Mouse (Mus musculus) right cerebral cortex, postnatal 36 days (tissue): ENCODE results near the gene Hs2st1.

Experiments used
- DNase-seq, 2 experiments: peaks; one replicate each; pipeline ENCODE4 v3.0.0; 2022; ENCODE audit warnings: low spot score in 2 of 2, mixed read lengths in 1 of 2

Gene Hs2st1

DNA sequence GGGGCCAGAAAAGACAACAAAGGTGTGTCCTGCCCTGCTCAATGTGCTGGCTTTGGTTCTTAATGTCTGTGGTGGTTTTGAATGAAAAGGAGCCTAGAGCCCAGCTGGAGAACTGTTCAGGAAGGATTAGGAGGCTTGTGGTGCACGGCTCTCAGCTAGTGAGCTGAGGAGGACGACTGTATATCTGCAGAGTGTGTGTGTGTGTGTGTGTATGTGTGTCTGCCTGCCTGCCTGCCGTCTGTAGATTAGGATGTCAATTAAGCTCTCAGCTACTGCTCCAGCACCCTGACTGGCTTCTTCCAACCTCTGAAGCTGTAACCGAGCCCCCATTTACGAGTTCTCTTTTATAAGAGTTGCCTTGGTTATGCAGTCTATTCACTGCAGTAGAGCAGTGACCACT, 62.1 kb downstream of the Hs2st1 start:
- no peak for DNase-seq

DNA sequence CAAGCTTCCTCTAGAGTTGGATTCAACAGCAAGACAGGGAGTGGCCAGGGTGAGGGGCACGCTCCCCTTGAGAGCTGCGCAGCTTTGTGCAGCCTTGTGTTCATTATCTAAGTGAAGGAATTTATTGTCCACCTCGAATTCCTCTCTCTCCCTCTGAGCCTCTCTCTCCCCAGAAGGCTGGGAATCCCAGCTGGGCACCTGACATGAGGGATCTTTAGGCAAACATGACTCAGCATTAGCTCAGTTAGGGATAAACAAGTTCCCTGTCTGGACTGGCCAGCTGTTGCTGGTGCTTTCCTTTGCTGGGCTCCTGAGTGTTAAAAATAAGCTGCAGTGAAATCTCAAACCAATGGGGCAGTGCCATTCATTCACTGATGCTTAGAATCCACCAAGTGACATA, 63.8 kb downstream of the Hs2st1 start:
- DNase-seq: no peak

DNA sequence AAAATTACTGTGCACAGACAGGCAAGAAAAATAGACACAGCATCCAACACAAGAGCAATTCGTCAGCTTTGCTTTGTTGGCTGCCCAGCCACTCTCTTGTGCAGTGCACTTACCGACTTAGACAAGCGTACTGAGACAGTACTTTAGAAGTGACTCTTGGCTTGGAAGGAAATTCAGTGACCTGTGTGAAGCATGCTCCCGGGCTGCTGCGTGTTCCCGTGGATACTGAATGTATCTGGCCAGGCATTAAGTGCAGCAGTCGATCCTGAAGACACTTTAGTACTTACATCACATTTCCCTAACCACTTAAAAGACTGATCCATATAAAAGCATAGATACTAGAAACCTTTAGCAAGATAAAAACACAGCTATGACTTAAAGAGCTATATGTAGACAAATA, 68.1 kb downstream of the Hs2st1 start:
- no peak for DNase-seq

DNA sequence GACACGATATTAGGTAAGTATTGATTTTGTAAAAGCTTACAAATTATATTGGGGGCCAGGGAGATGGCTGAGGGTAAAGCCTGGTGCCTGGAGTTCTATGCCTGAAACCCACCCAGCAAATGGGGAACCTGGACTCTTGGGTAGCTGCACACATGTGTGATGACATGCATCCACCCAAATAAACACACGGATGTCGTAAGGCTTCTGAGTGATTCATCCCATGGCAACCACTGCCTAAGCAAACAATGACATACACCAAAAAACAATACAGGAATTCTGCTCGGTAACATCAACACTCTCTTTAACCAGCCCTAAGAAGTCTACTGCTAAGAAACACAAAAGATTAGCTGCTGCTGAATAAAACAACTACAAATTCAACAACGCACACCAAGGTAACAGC, 73.2 kb downstream of the Hs2st1 start:
- no peak for DNase-seq

DNA sequence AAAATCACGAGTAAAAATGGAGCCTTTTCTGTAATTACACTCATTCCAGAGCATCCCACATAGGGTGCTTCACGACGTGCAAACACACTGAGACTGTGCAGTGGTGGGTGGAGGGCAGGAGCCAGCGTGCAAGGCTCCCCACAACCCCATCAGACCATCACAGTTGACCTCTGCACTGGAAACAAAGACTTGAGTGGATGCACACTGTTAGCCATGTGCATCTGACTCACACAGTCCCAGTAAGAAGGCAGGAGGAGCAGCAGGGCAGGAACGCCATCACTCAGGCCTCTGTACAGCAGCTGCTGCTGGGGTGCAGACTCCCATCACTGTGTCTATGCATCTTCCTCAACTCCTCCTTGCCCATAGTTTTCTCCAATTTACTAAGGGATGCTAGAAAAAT, 75.1 kb downstream of the Hs2st1 start:
- no peak for DNase-seq

DNA sequence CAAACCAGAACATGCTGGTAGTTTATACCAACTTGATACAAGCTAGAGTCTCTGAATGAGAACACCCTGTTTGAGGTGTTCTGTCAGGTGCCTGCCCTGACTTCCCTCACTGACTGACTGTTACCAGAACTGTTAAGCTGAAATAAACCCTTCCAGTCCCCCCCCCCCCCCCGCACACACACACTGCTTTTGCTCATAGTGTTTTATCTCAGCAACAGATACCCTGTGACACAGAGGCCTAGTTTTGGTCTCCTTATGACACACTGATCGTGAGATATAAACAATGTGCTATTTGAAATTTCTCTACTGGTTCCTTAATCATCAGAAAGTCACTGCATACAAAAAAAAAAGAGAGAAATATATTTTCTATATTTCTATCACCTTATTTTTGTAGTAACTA, 81.2 kb downstream of the Hs2st1 start:
- no peak for DNase-seq

DNA sequence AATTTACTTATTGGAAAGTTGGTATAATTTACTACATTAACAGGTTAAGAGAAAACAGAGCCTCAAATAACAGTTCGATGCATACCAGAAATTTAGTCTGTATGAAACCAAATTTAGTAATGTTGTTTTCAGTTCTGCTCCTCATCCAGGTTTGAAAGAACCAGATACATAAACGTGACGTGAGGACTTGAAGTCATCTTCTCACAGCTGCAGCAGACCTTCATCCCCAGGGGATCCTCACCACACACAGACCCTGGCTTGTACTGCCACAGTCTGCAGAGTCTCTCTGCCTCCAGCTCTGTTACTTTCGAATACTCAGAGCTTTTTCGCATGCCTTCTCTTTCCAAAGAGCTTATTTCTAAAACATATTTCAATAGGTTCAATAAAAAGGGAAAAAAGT, 89.4 kb downstream of the Hs2st1 start:
- DNase-seq: no peak

DNA sequence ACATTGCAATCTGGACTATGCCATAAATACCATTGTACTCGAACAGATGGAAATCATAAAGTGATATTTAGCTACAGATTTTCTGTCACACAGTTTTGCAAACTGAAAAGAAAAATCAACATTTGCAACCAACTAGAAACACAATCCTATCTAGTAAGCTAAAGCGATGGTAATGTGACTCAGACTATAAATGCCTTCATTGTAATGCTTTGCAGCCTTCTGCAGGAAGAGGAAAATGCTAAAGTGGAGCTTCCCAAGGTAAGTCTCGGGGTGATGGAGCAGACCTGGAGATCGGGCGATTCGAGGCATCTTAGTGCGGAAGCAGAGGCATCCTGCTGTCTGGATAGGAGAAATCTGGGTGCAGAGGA, 91.6 kb downstream of the Hs2st1 start:
- no peak for DNase-seq

DNA sequence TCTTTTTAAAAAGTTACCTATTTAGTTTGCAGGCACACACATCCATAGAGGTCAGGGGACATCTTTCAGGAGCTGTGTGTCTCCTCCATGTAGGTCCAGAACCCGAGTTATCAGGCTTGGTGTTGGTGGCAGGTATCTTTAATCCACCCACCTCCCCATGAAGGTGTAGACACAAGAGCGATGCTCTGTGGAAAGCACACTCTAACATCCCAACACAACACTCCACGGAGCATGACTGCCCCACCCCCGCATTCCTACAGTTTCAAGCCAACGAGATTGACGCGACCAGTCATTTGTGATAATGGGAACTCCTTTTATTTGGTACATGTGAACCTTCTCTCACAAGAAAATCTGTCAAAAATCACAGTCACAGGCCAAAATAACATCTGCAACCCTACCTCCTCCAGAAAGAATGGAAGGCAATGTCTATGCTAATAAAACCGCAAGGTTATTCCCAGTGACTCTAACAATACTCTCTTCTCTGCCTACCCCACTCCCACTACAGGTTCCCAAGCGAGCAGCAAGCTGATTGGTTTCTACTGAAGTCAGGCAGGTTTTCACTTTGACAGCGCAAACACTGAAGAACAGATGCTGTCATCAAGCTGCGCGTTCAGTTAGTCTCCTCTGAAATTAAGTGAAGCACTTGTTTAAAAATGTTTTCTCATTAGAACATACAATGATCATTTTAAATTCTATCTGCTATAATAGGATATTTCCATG, 92.1 kb downstream of the Hs2st1 start:
- DNase-seq: no peak

DNA sequence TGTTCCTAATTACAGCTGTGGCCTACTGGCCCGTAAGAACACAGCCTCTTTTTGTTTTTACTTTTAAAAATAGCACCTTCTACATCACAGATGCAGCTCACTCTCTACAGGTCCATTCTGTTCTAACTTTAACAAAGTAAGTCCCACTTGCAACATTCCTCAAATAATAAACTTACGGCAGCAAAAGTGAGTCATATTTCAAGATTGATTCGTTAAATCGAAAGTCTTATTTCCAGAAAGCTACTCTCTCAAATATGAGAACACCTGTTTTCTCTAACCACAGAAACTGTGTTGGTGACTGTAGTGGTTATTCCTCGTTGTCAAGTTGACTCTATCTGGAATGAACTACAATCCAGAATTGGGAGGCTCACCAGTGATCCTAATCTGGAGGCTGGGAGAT, 94.1 kb downstream of the Hs2st1 start:
- DNase-seq: no peak

DNA sequence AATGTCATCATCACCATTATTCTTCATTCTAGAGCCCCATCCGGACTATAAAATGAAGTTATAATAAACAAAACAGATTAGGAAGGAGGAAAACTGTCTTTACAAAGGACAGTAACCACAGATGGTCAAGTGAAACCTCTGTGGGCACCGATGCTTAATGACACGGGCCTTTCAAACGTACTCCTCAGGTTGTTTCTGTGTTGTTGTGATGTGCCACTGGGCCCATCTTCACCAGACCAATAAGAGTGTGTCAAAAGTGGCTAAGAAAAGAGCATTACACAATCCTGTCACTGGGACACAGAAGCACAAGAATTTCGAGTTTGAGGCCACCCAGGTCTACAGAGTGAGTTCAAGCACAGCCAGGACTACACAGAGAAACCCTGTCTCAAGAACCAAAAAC, 95.3 kb downstream of the Hs2st1 start:
- DNase-seq: no peak

DNA sequence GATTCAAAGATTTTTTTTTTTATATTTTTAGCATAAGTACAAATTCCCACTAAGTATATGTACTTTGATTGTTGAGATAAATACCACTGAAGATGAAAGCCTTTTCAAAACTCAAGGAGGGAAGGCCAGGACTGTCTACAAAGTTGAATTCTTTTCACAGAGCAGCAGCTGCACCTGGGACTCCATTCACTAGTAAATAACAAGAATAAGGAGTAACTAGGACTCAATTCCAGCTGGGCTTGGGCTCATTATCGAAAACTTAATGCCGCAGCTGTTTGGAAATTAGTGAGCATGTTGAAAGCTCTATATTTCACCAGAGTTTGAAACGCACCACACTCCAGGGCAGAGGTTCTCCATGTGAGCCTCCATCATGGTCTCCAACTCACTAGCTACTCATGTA, 98.0 kb downstream of the Hs2st1 start:
- DNase-seq: no peak

DNA sequence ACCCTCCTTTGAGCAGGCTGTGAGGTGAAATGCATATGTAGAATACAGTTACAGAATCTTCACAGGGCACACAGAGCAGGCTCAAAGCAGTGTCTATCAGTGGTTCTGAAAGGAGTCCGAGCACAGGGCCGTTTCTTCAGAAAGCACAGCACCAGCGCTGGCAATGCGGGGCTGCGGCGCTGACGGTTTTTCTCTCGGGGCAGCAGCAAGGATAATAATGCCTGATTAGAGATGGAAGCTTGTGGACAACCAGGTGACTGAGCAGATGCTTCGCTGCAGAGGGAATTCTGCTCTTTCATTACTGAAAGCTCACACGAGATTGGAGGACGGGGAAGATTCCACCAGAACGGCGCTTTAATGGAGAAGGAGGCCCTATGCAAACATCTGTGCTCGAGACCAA, 99.1 kb downstream of the Hs2st1 start:
- DNase-seq: no peak

DNA sequence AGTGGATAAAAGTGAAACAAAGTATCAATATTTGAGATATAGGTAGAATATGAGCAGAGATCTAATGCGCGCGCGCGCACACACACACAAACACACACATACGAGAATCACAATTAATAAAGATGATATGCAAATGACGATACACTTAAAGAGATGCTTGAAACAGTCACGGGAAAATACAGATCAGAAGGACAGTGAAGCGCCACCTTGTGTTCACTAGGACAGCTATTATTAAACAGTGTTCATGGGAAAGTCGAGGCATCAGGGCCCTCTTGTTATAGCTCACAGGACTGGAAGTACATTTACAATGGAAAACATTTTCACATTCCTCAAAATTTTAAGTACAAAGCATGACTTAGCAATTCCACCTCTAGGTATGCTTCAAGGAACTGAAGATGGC, 102.5 kb downstream of the Hs2st1 start:
- no peak for DNase-seq

DNA sequence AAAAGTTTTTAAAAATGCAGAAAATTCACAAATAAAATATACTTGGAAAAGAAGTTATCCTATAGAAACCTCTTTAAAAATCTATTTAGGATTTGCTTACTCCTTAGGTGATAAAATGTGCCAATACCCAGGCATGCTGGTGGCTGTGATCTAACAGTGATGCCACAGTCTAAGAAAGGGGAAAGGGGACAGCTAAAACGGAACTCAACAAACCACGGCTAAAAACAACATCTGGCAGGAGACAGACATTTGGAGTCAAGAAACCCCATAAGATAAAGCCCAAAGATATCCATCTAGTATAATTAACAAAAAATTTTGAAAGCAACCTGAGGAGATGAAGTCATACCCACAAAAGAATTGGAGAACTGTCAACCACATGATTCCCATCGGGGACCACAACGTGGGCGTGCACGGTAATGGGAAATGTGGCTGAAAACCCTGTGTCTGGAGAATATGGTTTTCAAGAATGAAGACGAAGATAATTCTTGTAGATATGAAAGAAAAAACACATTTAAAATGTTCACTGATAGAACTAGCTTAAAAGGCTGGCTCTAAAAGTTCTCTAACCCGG, 103.8 kb downstream of the Hs2st1 start:
- DNase-seq: no peak

DNA sequence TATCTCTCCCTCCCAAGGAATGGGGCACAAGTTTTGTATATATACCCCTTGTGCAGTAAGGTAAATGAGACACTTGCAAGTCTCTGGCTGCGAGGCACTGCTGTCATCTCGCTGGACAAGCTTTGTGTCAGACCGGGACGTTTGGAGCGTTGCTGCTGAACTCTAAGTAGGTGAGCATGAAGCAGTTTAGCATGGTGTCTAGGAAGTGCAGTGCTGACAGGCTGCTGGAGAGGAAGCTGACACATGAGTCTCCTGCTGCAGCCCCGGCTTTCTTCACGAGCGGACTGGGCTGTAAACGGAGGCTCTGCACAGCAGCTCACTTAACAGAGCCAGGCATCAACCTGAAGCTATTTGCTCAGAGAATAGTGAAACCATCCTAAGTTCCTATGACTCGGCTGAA, 107.3 kb downstream of the Hs2st1 start:
- DNase-seq: no peak

DNA sequence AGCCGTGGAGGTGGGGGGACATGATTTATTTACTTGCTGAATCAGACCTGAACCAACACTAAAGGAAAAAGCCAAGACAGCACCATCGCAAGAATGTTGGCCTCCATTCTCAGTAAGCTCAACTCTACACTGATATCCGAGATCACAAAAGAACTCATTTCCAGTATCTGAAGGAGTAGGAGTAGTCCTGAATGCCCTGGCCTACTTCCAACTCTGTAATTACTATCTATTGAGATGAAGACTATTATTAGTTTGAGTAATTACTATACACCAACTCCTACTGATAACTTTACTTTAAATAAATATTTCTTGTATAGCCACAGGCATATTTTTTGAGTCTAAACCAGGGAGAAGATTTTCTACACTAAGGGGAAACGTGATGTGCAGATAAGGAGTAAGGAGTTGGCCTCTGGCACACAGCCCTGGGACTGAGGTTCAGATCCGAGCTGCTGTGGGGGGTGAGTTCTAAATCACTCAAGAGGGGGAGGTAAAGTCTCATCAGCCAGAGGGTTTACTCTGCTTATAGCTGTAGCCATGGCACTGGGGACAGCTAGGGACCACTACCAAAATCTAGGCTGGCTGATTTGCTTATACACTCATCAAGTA, 109.7 kb downstream of the Hs2st1 start:
- no peak for DNase-seq

DNA sequence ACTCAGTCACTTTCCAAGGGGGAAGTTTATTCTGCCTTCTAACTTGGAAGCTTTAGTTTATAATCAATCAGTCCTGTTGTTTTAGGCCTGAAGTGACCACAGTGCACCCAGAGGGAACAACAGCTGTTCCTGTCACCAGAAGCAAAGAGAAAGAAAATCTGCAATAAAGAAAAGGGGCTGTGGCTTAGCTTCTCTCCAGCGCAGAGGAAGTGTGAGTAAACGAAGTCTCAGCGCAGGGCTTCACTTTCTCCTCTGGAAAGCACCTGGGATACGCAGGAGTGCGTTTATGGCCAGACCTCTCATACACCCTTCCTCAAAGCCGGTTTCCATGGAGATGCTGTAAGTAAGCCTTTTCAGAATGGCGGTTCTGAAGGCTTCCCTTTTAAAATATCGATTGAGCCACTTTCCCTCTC, 110.7 kb downstream of the Hs2st1 start:
- no peak for DNase-seq

DNA sequence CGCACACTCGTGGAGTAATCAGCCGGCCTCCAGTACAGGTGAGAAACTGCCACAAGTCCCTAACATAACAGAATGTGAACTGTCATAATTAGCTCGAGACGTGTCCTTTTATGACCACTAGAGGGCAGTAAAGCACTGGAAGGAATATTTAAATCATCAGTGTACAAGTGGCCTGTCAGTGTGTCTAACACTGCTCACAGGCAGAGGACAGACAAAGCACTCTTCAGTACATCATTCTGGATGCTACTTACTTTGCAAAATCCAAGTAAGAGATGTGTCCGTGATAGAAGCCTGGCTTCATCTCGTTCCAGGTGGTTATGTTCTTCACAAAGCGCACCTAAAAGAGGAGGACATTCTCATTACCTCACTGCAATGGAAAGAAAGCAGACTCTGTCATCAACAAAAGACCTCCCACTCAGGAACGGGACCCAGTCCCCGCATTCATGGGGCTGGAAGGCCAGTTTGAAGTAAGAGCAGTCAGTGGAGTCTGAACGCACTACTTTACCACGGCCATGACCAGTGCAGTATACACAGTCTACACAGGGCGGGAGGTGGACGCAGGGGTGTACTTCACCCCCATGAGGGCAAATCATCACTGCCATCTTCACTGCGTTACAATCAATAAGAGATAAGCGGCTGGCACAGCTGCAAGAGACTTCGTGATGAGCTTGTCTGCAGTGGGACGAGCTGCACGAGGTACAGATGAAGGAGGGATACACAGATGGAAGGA, 116.1 kb downstream of the Hs2st1 start:
- peak in 1 of 2 experiments; percentile 38 for DNase-seq

DNA sequence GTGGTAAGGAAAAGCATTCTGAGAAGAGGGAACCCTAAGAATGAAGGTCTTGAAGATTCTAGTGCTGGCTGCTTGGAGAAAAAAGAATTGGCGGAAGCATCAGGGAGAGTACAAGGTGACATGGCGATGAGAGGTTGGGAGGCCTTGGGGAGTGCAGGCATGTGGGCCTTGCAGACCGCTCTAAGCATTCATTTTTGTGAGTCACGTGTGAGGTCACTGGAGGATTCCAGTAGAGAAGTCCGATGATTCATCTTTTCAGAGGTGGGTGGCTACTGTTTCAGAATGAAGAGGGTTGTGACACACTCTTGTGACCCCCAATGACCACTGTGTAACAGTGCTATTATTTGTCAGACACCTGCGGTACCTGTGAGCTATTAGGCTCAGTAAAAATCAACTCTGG, 121.0 kb downstream of the Hs2st1 start:
- no peak for DNase-seq

DNA sequence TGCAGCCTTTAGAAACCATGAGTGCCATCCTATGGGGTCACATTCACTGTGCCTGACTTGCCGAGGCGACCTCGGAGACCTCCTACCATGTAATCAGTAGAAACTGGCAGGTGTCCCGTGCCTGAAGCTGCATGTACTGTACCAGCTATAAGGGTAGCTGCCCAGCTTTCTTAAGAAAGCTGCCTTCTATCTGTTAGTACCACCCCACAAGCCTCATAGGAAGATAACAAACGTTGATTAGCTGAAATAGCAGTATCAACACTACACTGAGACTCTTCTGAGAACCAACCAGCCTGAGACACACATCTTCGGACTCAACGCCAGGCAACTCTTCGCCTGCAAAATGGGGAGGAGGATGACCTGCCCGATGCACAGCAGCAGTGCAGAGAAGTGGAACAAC, 122.1 kb downstream of the Hs2st1 start:
- DNase-seq: no peak

DNA sequence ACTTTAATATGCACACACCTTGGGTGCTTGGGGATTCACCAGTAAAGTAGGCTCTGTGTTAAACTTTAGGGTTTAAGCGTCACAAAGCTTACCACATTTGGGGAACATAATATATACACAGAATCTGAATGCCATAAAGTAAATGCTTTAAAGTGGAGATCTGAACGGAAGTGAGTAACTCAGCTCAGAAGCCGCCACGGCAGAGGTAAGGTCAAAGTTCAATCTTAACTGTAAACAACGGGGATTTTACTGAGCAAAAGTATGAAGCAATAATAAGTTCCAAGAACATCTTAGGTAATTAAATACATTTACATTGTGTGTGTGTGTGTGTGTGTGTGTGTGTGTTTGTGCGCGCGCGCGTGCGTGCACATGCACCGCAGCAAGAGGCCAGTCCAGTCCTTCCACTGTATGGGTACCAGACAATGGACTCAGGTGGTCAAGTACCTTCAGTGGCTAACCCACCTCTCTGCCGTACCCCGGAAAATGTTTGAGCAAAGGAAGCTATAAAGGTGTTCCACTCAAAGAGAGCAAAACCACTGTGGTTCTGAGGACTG, 123.8 kb downstream of the Hs2st1 start:
- no peak for DNase-seq
